Mouse (Mus musculus) left cerebral cortex, adult 8-10 months (tissue): ENCODE data around the gene Gm20458. TPM values are rescaled to one million over a fixed set of nuclear protein-coding genes. Genes with fewer than 3 reads are reported as not detected.
A peak's percentile ranks its signal among the peaks of the same experiment; 100 is the strongest.

Source experiments
- DNase-seq, 2 experiments: peaks; one replicate each; pipeline ENCODE4 v3.0.0; 2022; ENCODE audit warnings: low spot score in 2 of 2
- total RNA-seq, 4 experiments: library from RNA; stranded (reverse); gene quantifications; 2 replicates each; pipeline ENCODE4 v1.2.4; 2022

The Gm20458 gene
- 10 to 100 TPM in 1 of 4 experiments, 1 to 10 TPM in 3; 4.4 to 15.6 (median 6.3) TPM for total RNA-seq

DNA sequence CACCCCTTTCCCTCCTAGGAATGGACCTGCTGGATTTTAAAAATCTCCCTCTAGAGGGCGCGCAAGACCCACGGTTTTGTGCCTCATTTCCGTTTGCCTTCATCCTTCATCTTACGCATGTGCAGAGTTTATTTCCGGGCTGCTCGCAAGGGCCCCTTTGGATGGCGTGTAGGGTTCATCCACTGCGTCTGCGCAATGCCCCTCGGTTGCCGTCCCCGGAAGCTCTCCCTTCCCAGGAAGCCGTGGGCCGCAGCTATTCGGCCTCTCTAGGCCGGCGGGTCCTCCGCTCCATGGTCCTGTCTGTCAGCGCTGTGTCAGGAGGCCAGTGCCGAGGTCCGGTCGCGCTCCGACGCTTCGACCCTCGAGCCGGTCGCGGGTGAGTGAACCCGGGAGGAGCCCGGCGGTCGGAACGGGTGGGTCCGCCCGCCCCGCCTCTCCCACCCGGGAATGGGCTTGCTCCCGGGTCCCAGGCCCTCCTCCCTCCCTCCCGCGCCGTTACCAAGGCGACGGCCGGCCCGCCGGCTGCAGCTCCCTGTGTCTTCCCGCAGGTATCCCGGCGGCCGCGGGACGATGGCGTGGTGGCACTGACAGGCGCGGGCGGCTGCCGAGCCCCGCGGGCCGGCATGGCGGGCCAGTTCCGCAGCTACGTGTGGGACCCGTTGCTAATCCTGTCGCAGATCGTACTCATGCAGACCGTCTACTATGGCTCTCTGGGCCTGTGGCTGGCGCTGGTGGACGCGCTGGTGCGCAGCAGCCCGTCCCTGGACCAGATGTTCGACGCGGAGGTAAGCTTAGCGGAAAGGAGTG lies at the start of gene Gm20458:
Gene Gm20458, plus strand, starts transcription at position 223 of the 807 bp plus-strand sequence.
- peak; percentile 90 to 97 for DNase-seq

DNA sequence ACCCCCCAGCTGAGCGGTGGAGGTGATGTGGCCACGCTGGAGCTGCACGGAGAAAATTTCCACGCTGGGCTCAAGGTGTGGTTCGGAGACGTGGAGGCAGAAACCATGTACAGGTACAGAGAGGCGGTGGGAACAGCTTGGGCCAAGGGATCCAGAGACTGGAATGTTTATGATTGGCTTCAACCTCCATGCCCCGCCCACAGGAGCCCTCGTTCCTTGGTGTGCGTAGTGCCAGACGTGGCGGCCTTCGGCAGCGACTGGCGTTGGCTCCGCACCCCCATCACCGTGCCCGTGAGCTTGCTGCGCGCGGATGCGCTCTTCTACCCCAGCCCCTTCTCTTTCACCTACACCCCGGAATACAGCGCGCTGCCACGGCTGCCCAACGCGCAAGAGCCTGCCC lies 46.6 kb upstream of the Gm20458 start:
- DNase-seq = no peak

DNA sequence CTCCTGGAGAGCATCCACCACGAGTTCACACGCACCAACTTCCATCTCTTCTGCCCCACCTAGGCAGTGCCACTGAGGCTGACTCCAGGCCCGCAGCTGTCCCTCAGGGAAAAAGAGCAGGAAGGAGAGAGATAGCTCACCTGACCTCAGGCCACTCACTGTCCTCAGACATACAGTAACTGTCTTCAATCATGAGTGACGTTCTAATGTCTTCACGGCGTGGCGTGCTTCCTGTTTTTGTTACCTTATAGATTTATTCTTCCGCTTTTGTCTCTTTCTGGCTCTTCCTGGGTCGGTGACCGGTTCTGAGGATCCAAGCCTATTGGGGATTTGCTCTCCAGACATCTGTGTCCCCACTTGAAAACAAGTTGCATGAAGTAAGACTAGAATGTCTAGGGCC lies 46.2 kb upstream of the Gm20458 start:
- no peak for DNase-seq

DNA sequence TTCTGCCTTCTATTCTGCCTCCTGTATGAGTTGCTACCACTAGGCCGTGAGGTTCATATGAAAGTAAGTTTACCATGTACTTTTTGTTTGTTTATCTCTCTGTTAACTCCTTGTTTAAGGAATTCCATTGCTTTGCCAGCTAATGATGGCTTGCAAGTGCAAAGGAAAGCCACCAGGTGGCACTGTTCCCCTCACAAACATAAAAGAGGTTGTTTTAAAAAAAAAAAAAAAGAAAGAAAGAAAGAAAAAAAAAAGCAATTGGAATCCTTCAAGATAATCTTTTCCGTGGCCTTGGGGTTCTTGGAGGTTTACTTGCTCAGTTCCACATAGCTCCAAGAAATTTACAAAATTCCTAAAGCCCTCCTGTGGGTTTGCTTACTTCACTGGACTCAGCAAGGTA lies 43.6 kb upstream of the Gm20458 start:
- no peak for DNase-seq

DNA sequence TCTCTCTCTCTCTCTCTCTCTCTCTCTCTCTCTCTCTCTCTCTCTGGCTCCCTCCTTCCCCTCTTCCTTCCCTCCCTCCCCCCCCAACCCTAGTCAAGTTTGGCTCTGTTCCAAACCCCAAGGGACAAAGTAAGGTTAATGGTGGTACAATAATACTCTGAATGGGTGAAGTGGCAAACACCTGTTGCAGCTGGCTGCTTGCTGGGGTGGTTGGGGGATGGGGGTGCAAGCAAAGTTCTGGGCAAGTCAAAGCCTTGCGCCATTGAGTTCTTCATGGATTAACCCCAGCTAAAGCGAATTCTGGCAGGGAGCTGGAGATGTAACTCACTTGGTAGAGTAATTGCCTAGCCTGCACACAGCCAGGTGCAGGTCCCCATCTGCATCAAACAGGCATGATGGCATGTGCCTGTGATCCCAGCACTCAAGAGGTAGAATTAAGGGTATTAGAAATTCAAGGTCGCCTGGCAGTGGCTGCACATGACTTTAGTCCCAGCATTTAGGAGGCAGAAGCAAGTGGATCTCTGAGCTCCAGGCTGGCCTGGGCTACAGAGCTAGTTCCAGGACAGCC lies 42.4 kb upstream of the Gm20458 start:
- no peak for DNase-seq

DNA sequence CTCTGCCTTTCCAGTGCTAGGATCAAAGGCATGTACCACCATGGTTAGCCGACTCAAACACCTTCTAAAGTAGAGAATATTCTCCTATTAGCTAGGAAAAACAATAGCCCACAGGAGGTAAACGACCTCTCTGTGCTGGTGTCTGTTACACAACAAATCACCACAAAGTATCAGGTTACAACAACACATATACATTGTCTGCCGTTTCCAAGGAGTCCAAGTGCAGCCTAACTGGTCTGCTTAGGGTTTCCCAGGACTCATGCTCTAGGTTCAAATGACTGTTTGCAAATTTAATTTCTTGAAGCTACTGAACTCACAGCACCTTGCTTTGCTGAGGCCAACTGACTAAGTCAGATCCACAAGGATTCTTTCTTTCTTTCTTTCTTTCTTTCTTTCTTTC lies 41.3 kb upstream of the Gm20458 start:
- DNase-seq = no peak

DNA sequence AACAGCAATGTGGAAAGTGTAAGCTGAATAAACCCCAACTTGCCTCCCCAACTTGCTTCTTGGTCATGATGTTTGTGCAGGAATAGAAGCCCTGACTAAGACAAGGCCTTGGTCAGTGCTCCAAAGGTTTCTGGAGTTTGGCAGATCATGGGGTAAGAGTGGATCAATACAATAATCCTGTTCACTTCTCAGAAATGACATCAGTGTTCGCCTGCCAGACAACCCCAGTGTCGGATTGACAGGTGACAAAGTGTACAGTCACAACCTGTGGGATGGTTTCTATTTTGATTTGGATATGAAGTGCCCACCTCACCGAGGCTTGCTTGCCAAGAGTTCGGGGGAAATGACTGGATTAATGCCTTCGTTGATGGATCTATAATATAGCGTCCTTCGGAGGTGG lies 39.5 kb upstream of the Gm20458 start:
- no peak for DNase-seq

DNA sequence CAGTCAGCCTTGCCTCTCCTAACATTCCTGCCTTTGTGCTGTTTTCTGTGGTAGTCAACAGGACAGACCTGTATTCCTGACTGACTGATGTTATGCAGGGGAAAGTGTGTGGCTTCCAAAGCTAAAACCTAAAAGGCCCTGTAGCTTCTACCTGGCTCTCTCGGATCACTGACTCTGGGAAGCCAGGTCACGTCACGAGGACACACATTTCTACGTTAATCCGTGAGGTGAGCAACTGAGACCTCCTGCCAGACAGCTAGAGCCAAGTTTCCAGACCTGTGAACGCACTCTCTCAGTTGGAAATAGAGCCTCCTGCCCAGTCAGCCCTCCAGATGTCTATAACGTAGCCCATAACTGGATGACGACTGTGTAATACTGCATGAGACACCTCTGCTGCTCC lies 38.8 kb upstream of the Gm20458 start:
- DNase-seq = no peak

DNA sequence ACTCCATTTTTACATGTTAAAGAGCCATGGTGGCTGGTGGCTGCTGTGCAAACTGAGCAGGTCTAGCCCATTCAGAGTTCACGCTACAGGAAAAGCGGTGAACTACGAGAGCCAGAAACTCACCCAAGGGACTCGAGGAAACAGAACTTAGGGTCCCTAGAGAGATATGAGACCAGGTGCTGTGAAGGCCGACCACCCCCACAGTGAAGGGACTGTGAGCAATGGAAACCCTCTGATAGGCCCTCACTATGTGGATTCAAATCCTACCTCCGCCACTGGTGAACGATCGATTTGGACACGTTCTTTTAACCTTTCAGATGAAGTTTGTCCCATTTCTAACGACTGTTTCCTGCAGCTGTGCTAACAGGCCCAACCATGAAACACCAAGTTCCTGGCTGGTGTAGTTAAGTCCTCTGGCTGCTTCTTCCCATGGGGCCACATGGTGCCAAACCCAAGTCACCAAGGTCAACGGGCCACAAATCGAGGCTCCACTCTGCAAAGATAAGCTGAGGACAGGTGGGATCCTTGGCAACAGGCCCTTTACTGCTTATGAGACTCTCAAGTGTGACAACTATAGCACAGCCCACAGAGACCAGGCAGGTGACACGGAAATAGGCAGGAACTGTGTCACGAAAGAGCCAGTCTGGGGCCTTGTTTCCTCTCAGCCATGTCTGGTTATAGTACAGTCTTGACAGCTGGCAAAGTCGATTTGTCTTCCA lies 37.9 kb upstream of the Gm20458 start:
- no peak for DNase-seq

DNA sequence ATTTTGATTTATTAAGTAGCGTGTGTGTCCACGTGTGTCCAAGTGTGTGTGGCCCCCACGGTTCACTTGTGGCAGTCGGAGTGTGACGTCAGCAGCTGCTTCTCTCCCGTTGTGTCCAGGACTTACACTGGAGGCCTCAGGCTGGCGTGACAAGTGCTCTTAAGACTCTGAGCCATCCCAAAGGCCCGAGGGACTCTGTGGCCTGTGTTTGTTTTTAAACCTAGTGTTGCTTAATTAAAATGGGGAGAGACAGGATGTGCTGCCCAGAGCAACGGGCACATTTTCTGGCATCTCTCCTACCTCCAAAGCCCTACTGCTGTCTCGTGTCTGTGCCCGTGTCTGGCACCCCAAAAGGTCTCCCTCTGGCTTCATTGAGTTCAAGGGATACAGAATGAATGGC lies 37.3 kb upstream of the Gm20458 start:
- DNase-seq = peak in 1 of 2 experiments; percentile 41

DNA sequence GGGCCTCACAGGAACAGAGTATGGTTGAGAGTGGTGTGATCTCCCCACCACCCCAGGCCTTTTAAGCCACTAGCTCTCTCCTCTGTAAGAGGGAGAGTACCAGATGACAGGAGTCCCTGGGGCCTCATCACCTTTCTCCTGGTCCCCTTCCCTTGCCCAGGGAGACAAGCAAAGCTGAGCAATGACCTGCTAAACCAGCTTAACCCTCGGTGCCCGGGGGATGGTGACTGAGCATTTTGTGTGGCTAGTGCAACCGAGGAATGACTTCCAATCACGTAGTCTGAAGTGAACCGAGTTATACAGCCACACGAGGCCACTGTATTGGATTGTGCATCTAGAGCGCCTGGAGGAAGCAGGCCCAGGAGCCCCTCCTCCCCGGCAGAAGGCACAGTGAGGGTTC lies 36.4 kb upstream of the Gm20458 start:
- no peak for DNase-seq

DNA sequence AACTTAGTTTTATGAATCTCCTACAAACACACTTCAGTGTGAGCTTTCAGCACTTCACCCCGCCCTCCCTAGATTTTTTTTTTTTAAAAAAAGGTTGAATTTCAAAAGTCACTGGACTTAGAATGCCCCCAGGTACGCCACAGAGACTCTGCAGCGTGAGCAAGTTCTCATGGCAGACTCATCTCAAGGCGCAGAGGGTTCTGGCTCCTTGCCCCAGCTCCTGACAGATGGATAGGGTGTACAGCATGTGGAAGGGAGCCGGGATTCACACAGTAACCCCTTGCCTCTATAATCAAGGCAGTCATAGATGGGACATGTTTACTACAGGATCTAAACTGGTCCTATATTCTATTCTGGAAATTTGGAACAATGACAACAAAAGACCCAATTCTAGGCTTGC lies 35.4 kb upstream of the Gm20458 start:
- no peak for DNase-seq

DNA sequence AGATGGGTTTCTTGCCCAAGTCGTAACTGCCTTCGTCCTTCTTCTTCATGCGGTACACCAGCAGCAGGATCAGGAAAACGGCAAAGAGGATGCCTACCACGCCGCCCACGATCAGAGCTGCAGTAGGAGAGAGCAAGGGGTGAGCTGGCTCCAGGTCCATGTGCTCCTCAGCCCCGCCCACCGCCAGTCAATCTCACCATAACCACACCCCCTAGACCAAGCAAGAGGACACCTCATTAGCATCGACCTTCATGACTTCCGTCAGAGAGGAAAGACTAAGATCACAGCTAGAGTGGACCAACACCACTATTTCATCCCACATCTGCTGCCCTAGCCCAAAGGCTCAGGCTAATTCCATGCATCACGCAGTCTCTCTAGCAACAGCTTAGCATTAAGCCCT lies 34.6 kb upstream of the Gm20458 start:
- no peak for DNase-seq

DNA sequence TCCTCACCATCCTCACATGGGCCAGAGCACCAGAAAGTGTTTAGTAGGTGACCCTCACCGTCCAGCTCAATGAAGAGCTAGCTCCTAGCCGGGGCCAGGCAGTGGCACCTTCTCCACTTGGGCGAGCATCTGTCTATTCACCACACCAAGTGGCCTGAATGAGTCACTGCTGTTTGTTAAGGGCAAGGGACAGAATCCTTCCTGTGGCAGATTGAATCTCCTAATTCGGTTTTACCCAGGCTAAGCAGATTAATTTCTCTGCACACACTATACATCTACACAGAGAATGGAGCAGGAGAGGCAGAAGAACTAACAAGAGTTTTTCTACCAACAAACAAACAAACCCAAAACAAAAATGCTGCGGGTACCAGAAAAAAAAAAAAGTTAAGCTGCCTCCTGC lies 33.8 kb upstream of the Gm20458 start:
- DNase-seq = no peak

DNA sequence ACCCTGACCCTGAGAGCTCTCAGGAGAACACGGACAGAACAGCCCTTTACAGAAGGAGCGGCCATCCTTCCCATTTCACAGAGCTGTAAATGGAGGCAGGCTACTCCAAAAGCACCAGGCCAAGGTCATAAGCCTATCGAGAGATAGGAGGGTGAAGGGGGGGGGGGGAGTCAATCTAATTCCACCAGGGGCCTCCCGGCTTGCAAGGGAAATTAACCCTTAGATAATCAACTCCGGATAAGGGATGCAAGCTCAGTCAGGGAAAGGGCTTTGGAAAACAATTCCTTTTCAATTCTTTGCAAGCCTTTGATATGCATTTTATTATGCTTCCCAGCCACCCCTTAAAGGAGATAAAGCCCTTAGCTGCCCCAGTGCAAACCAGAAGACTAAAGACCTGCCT lies 32.3 kb upstream of the Gm20458 start:
- no peak for DNase-seq

DNA sequence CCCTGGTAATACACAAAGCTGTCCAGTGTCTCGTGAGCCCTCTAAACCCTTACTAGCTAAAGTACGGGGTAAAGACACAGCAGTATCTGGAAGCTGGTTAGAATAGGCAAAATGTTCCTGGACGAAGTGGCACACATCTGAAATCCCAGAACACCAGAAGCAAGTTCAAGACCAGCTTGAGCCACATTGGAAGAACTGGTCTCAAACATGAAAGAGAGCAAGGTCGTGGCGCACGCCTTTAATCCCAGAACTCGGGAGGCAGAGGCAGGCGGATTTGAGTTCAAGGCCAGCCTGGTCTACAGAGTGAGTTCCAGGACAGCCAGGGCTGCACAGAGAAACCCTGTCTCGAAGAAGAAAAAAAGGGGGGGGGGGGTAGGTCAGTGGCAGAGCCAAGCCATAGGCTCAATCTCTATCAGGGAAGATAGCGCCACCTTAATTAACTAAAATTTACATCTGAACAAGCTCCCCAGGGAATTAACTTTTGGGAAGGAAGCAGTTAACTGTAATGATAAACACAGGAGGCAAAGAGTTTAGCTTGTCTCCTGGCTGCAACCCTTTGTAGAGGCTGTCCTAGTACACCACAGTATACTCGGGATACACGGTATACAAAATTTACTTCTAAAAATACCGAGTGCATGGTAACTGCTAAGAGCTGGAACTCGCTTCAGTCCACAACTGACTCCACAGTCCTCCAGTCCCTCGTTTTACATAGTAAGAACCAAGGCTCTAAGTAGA lies 30.7 kb upstream of the Gm20458 start:
- DNase-seq = no peak

DNA sequence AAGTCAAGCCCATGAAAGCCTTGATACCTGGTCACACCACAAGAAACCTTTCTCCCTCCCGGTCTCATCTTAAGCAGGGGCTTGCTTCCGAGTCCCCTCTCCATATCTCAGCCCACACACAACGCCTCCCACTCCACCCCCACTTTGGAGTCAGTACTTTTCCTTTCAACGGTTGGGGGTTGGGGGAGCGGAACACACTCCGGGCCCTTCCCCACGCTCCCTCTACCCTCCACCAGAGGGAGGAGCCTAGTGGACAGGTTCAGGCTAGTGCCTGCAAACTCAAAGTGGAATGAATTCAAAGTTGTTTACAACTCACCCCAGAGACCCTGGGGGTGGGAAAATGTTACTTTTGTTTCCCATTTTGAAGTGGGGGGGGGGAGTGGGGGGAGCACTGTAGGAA lies 30.1 kb upstream of the Gm20458 start:
- no peak for DNase-seq

DNA sequence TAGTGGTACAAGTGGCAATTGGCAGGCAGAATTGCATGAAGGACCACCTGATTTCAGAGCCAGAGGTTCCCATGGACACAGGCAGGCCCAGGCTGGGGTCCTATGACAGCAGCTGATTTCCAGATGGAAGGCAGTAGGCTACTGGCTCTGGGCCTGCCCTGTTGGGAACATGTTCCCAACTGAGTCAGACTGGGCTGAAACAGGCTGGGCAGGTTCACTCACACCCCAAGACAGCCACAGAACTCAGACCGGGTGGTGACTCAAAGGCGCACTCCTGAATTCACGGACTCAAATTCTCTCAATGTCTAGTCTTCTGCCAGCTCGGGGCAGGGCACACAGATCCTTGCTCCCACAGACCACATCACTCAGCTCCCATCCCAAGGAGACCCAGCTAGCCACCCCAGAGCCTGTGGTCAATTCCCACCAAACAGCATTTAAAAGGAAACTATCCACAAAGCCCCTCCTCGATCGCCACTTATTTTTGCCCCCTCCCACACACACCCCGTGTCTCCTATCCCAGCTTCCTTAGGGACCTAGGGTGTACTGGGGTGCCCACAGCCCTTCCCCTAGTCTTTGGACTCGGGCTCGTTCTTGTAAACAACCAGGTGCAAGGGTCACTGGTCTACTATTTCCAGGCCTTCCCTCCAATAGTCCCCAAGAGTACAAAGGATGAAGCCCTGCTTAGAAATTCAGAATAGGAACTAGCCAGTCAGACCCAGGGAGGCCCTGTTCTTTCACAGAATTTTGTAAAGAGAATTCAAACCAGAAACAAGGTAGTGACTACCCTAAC lies 28.9 kb upstream of the Gm20458 start:
- DNase-seq = no peak

DNA sequence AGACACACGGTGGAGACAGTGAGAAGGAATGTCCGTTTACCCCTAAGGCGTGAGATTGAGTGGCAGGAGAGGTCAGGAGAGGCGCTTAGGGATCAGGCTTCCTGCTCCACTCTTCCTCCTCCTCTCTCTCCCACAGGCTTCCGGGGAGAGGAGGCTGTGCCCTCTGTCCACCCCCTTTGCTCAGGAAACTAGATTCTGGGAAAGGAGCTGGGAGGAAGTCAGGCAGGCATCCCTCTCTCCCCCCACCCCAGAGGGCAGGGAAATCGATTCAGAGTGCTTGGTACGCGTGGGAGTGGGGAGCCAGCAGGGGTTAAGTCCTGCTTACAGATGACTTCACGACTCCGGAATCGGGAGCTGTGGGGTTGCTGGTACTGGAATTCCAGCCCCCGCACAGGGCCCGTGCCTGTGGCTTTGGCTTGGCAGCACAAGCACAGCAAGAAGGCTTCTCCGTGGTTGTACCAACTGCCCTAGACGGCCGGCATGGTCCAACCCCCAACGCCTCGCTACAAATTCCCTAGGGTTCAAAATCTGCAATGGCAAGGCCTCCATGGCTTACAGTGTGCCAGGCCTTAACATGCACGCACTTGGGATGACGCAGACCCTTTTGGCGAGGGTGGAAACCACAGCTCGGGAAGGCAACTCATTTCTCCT lies 28.1 kb upstream of the Gm20458 start:
- DNase-seq = no peak

DNA sequence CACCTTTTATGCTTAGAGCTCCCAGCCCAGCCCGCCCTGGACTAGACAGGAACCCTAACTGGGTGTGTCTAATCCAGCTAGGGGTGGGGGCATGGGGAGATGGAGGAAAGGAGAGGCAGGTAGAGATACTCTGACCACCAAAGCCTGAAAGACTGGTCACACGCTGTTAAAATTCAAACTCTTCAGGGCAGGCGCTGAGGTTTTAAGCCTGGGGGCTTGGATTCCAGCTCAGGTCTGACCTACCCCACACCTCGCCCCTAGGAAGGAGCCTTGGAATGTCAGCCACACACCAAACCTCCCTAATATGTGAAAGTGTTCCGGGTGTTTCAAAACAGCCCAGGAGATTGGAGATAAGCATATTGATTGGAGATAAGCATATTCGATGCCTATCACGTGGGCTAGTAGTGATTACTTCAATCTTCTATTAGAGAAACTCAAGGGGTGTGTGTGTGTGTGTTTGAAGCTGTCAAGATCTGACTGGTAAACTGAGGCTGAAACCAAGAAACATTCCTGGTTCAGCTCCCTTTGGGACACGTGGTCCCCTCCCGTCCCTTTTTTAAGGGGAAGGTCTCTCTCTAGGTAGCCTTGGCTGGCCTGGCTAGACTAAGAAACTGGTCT lies 27.4 kb upstream of the Gm20458 start:
- no peak for DNase-seq
